Mouse (Mus musculus): Measurements from ENCODE around the gene Akap6. TPM values are rescaled to one million over a fixed set of nuclear protein-coding genes. Genes with fewer than 3 reads are reported as not detected.

Akap6 gene
- 100 to 1,000 TPM; 147 to 178 (median 161) TPM for total RNA-seq (2022)

- peak; percentile 47 to 91 for DNase-seq (ENCODE audit: low spot score in 2 of 2)
Observed at GRCm38 (mm10) chr12:52699146-52699545, at the start of gene Akap6. Gene Akap6, plus strand, starts transcription at chr12:52699383.

GRCm38 (mm10) chr12:52662907-52663790 is 36.0 kb upstream of the Akap6 start:
- no peak for DNase-seq (ENCODE audit: low spot score in 2 of 2)

DNA sequence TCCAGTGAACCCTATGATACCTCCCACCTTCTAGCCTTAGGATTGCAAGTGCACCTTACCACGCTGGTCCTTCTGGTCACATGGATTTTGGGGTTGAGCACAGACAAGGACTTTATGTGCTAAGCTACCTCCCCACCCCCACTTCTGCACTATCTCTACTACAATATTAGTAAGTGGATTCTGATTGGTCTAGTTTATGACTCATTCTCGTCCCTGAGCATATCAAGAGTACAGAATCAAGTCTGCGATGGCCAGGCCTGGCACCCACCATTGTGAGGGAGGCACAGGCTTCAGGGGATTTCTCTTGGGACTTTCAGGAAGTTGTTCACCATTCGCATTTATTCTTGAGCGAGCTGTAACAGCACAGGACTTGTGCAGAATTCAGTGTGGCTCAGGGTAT is 34.2 kb upstream of the Akap6 start:
- no peak for DNase-seq (ENCODE audit: low spot score in 2 of 2)

DNA sequence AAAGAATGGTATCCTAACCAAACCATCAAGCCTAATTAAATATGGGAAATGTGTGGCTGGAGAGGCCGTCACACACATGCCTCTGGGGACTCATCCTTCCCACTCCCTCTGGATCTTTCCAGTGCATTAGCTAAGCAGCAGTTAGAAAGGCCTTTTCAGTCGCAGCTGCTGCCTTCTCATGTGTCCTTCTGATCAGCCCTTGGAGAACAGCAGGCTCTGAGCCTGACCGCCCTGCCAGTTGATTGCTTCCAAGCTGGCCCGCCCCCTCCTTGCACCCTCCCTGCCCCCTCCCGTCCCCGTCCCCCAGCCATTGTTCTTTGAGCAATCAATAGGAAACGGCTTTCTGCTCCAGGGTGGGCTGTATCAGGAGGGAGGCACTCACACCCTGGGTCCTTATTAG is 27.7 kb upstream of the Akap6 start:
- DNase-seq (ENCODE audit: low spot score in 2 of 2), result no peak

GRCm38 (mm10) chr12:52671943-52672342 is 27.2 kb upstream of the Akap6 start:
- DNase-seq (ENCODE audit: low spot score in 2 of 2), result no peak

- no peak for DNase-seq (ENCODE audit: low spot score in 2 of 2)
Observed at GRCm38 (mm10) chr12:52673361-52673960, 25.7 kb upstream of the Akap6 start.

GRCm38 (mm10) chr12:52675010-52675409 is 24.2 kb upstream of the Akap6 start:
- DNase-seq (ENCODE audit: low spot score in 2 of 2), result no peak

DNA sequence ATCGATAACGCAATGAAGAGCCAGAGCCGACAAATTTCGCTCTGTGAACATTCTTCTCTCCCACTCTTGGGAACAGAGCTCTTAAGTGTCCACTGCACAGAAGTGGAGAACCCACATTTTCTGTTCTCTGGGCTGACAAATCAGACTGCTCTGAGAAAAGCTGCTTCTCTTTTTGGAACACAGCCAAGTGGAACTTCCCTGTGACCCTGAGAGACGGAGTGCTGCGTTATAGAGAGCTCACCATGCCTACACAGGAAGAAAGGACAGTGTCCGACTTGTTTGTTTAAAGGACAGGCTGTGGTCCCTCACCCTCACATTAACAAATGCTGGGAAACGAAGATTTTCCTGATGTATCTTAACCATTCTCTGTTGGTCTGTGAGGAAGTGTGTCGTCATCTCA is 11.8 kb upstream of the Akap6 start:
- DNase-seq (ENCODE audit: low spot score in 2 of 2), result no peak

DNA sequence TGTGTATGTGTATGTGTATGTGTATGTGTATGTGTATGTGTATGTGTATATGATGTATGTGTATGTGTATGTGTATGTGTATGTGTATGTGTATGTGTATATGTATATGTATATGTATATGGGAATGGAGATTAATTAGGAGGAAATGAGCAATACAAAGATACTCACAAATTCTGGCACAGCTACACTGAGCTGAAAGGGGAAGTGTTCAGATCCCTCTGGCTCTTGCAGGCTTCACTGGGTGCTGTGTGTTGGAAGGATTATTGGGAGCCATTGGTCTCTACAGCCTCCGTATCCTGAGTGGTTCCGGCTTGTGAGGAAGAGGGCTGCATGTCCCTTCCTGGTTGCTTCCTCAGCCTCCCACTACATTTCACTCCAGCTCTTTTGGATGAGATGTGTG is 10.5 kb upstream of the Akap6 start:
- DNase-seq (ENCODE audit: low spot score in 2 of 2), result no peak

- no peak for DNase-seq (ENCODE audit: low spot score in 2 of 2)
Observed at GRCm38 (mm10) chr12:52691552-52691951, 7.6 kb upstream of the Akap6 start.

GRCm38 (mm10) chr12:52692290-52692974 is 6.8 kb upstream of the Akap6 start:
- DNase-seq (ENCODE audit: low spot score in 2 of 2), result no peak

DNA sequence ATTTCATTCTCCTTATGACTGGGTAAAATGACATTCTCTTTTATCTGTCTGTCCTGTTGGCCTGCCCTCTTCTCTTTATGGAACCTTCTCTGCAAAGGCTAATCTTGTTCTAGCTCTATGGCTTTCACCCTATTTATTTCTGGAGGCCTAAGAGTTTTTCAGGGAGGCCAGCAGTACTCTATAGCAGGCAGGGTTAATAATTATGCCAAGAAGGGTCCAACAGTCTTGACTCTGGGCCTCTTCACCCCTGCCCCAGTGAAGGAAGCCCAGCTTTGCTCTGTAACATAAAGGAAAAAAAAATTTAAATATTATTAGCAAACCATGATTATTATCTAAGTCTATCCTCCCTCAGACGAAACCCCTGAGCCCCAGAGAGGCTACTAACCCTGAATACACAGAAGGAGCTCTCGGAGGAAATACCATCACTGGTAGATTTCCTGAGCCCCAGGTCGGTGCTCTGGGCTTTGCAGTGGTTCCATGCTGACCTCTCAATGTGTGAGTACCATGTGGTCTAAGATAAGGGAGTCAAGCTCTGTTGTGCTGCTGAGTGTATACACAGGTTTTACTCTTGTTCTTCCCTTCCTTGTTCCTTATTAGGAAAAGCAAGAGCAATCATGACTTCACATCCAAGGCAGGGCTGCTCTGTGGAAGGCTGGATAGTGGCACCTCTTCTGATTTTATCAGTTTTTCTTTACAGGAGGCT is 1.6 kb upstream of the Akap6 start:
- no peak for DNase-seq (ENCODE audit: low spot score in 2 of 2)

DNA sequence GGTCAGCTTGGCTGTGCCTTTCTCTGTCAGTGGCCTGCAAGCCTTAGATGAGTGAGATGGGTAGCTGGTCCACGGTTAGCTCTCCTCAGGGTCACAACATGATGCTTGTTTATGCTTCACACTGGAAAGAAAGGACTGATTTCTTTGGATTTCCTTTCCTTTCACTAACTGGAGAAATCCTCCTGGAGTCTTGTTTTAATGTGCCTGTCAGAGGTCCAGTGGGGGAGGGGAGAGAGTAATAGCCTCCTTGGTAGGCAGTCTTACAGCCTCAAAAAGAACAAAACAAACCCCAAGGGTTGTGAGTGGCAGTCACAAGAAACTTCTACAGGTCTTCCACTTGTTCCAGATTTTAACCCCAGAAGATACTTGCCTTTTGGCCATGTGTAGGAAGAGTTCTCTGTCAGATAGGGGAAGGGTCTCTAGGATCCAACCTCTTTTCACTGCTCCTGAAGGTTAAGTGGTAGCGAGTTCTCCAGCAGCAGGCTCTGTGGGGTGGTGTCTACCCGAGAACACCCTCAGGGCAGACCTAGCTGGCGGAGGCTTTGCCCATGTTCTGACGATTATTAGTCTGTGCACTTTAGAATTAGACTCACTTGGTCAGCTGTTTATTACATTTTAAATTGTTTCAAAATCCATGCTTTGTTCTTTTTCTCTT is 780 bp upstream of the Akap6 start:
- no peak for DNase-seq (ENCODE audit: low spot score in 2 of 2)

GRCm38 (mm10) chr12:52699961-52700696 is 946 bp downstream of the Akap6 start:
- no peak for DNase-seq (ENCODE audit: low spot score in 2 of 2)

- no peak for DNase-seq (ENCODE audit: low spot score in 2 of 2)
Observed at GRCm38 (mm10) chr12:52700697-52701191, 1.6 kb downstream of the Akap6 start.

- DNase-seq (ENCODE audit: low spot score in 2 of 2), result no peak
Observed at GRCm38 (mm10) chr12:52701201-52701641, 2.0 kb downstream of the Akap6 start.

- no peak for DNase-seq (ENCODE audit: low spot score in 2 of 2)
Observed at GRCm38 (mm10) chr12:52702368-52702967, 3.3 kb downstream of the Akap6 start.

GRCm38 (mm10) chr12:52704081-52704480 is 4.9 kb downstream of the Akap6 start:
- DNase-seq (ENCODE audit: low spot score in 2 of 2), result no peak

DNA sequence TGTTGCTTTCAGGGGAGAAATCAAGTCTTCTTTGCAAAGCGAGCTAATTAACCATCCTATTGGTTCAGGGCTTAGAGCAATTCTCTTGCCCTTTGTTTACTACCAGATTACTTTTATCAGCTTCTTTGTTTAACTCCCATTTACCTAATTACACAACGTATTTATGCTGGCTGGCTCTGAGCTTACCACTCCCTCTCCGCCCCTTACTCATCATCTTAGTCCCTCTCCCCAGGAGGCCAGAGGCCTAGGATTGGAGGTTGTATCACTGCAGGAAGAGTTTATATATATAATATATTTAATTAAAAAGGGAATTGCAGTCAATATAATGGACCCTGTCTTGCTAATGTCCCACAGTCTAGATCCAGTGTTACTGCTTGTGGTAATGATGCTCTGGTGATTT is 5.6 kb downstream of the Akap6 start:
- DNase-seq (ENCODE audit: low spot score in 2 of 2), result no peak

DNA sequence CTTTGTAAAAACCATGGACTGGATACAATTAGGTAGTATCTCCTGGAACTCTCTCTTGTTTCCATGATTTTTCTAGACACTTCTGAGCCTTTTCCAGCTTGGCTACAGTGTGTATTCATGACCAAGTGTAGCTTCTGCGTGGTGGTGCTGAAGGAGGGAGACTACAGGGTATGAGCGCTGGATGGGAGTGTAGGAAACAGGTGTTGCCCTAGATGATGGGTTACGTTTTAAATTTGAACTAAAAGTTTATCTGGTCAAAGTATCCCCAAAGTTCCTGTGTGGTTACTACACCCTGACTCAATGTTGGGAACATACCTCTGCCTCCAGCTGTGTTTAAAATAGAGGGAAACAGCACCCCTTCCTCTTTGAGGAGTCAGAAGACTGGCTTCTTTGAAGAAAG is 12.2 kb downstream of the Akap6 start:
- DNase-seq (ENCODE audit: low spot score in 2 of 2), result no peak
